13 mouse cellular contexts compared by ENCODE assay signal in genomic region chr14:34375941-34376340, GRCm38 (mm10). TPM values are rescaled to one million over a fixed set of nuclear protein-coding genes. Genes with fewer than 3 reads are reported as not detected.
DNase-seq lines count a peak whose midpoint lies in the region; ATAC-seq and TF ChIP-seq lines count a peak whose summit lies in the region.
"Had no signal": no experiment of that assay in that cellular context is flagged by ENCODE, and none has a peak within 500 bp of the region (broad histone marks: within the 10 kb centered on the region; RNA-seq: fewer than 3 reads in every experiment).

No protein-coding gene starts in this region.

- DNase-seq in heart, postnatal 36 days: no peak
- no peak for DNase-seq in lung, postnatal 0 days (ENCODE audit: low spot score)
- DNase-seq in lung, postnatal 10 days: no peak
- DNase-seq in ovary, adult 18-20 months (ENCODE audit: low spot score): no peak
- DNase-seq in thymus, postnatal 10 days (ENCODE audit: low spot score in 2 of 2): no peak
- DNase-seq in ovary, postnatal 14 days (ENCODE audit: low spot score): no peak
- DNase-seq: right cerebral cortex, adult 18-20 months had no signal

- ATAC-seq in heart, embryonic 13.5 days (ENCODE audit: extremely low read depth, insufficient number of reproducible peaks, low FRiP score, low TSS enrichment): no peak
- ATAC-seq in lung, postnatal 0 days: no peak
- ATAC-seq in intestine, embryonic 16.5 days: no peak
- ATAC-seq: forebrain, embryonic 14.5 days had no signal

- peaks cover 41% of the 10 kb centered on the region for H3K4me1 ChIP-seq in heart, embryonic 13.5 days
- H3K4me1 ChIP-seq in lung, postnatal 0 days (ENCODE audit: insufficient read depth, low read depth, low read length): 0 out of 2 replicates have a peak, but pooled peaks cover 4% of the 10 kb centered on the region
- peaks cover 14% of the 10 kb centered on the region for H3K4me1 ChIP-seq in intestine, embryonic 16.5 days (ENCODE audit: control insufficient read depth, insufficient read depth, low read length)

- no peaks in the 10 kb centered on the region for H3K27me3 ChIP-seq in heart, embryonic 13.5 days (replicated peaks)
- H3K27me3 ChIP-seq in lung, postnatal 0 days (replicated peaks; ENCODE audit: insufficient read depth, low read length): no peaks in the 10 kb centered on the region
- no peaks in the 10 kb centered on the region for H3K27me3 ChIP-seq in intestine, embryonic 16.5 days (replicated peaks; ENCODE audit: control insufficient read depth, insufficient read depth, low read length)

- H3K9ac ChIP-seq in heart, embryonic 13.5 days: peak overlapping the region; percentile 68
- H3K9ac ChIP-seq in lung, postnatal 0 days (replicated peaks; ENCODE audit: low read depth): no peak overlapping the region
- no peak overlapping the region for H3K9ac ChIP-seq in intestine, embryonic 16.5 days (ENCODE audit: low read depth, low read length)

- no peaks in the 10 kb centered on the region for H3K9me3 ChIP-seq in heart, embryonic 13.5 days
- no peaks in the 10 kb centered on the region for H3K9me3 ChIP-seq in lung, postnatal 0 days (ENCODE audit: low read length)
- H3K9me3 ChIP-seq in intestine, embryonic 16.5 days (ENCODE audit: control insufficient read depth, low read length): no peaks in the 10 kb centered on the region

- H3K4me3 ChIP-seq in heart, embryonic 13.5 days: peak overlapping the region; percentile 49
- H3K4me3 ChIP-seq in lung, postnatal 0 days (ENCODE audit: low read depth, low read length): peak overlapping the region; percentile 19
- H3K4me3 ChIP-seq in intestine, embryonic 16.5 days (ENCODE audit: low read length): peak overlapping the region; percentile 7; the same call in 1 of the 2 replicates

- TF ChIP-seq CTCF in lung, postnatal 0 days (IDR thresholded peaks at IDR 0.05): 0 out of 2 replicates have a peak, but pooled peaks have one; percentile 15

- peak overlapping the region; percentile 64 for H3K4me2 ChIP-seq in heart, embryonic 13.5 days
- peak overlapping the region; percentile 30 for H3K4me2 ChIP-seq in lung, postnatal 0 days (replicated peaks; ENCODE audit: low read depth, low read length)
- H3K4me2 ChIP-seq in intestine, embryonic 16.5 days (ENCODE audit: low read depth, low read length): no peak overlapping the region

- no peaks in the 10 kb centered on the region for H3K36me3 ChIP-seq in heart, embryonic 13.5 days
- H3K36me3 ChIP-seq in lung, postnatal 0 days (ENCODE audit: insufficient read depth, low read length): no peaks in the 10 kb centered on the region
- H3K36me3 ChIP-seq in intestine, embryonic 16.5 days (ENCODE audit: control insufficient read depth, insufficient read depth, low read length): no peaks in the 10 kb centered on the region

- peak overlapping the region; percentile 77 for H3K27ac ChIP-seq in heart, embryonic 13.5 days (replicated peaks)
- H3K27ac ChIP-seq in lung, postnatal 0 days (ENCODE audit: low read length): no peak overlapping the region
- H3K27ac ChIP-seq in intestine, embryonic 16.5 days (ENCODE audit: low read length): no peak overlapping the region

- no peak for TF ChIP-seq EP300 in lung, postnatal 0 days (IDR thresholded peaks at IDR 0.05)

- intact Hi-C loops in heart, postnatal 36 days (cut with DNase I): no loop called here

- WGBS in heart, embryonic 13.5 days: 66% methylated on average over 5 of the region's 5 CpGs
- 78% methylated on average over 5 of the region's 5 CpGs for WGBS in lung, postnatal 0 days
- 91% methylated on average over 5 of the region's 5 CpGs for WGBS in intestine, embryonic 16.5 days

RNA-seq across cellular contexts. Expression of gene Mmrn2, which starts 0.7 kb away (rescaled TPM):
- polyA plus RNA-seq in heart, embryonic 13.5 days (2015; fragmentation: Nextera tagmentation; extraction: Ambion mirVana): 29.2 and 30.8 TPM in 2 replicates
- 10 to 100 TPM; 33.7 to 44.0 TPM for total RNA-seq in heart, postnatal 36 days (2021)
- polyA plus RNA-seq in lung, postnatal 0 days (2015; fragmentation: Nextera tagmentation; extraction: Ambion mirVana): 15.4 and 16.5 TPM in 2 replicates
- 7.1 and 7.2 TPM in 2 replicates for polyA plus RNA-seq in intestine, embryonic 16.5 days (2015; fragmentation: Nextera tagmentation; extraction: Ambion mirVana)
- total RNA-seq: common myeloid progenitor, adult 5-6 weeks had no signal

RNA-seq across cellular contexts. Expression of gene Sncg, which starts 1.4 kb away (rescaled TPM):
- polyA plus RNA-seq in heart, embryonic 13.5 days (2015; fragmentation: Nextera tagmentation; extraction: Ambion mirVana): 2.9 and 3.2 TPM in 2 replicates
- 1 to 10 TPM; 5.6 to 7.5 TPM for total RNA-seq in heart, postnatal 36 days (2021)
- 2.1 and 2.2 TPM in 2 replicates for polyA plus RNA-seq in lung, postnatal 0 days (2015; fragmentation: Nextera tagmentation; extraction: Ambion mirVana)
- 35.5 and 37.9 TPM in 2 replicates for polyA plus RNA-seq in intestine, embryonic 16.5 days (2015; fragmentation: Nextera tagmentation; extraction: Ambion mirVana)
- total RNA-seq: common myeloid progenitor, adult 5-6 weeks had no signal

RNA-seq across cellular contexts. Expression of gene Fam25c, which starts 20.7 kb away (rescaled TPM):
- not detected in 2 replicates for polyA plus RNA-seq in heart, embryonic 13.5 days (2015; fragmentation: Nextera tagmentation; extraction: Ambion mirVana)
- not detected for total RNA-seq in heart, postnatal 36 days (2021)
- polyA plus RNA-seq in lung, postnatal 0 days (2015; fragmentation: Nextera tagmentation; extraction: Ambion mirVana): 0.45 TPM in 1 of 2 replicates, not detected in the other
- polyA plus RNA-seq in intestine, embryonic 16.5 days (2015; fragmentation: Nextera tagmentation; extraction: Ambion mirVana): not detected in 2 replicates
- total RNA-seq: common myeloid progenitor, adult 5-6 weeks; left cerebral cortex, postnatal 36 days; midbrain, postnatal 0 days had no signal
- polyA plus RNA-seq: forebrain, embryonic 14.5 days; midbrain, postnatal 0 days had no signal
